In genomic region chr15:56858627-56859334, GRCm38 (mm10) we compare ENCODE assay signal across 9 mouse cellular contexts.
DNase-seq lines count a peak whose midpoint lies in the region; ATAC-seq and TF ChIP-seq lines count a peak whose summit lies in the region.
"Had no signal": no experiment of that assay in that cellular context is flagged by ENCODE, and none has a peak within 500 bp of the region (broad histone marks: within the 10 kb centered on the region; RNA-seq: fewer than 3 reads in every experiment).

No protein-coding gene starts in this region.

- H3K36me3 ChIP-seq in forebrain, postnatal 0 days (ENCODE audit: insufficient read depth), result no peaks in the 10 kb centered on the region
- no peaks in the 10 kb centered on the region for H3K36me3 ChIP-seq in forebrain, embryonic 11.5 days (ENCODE audit: control insufficient read depth, insufficient read depth, low read length)
- H3K36me3 ChIP-seq in kidney, adult 2 months (ENCODE audit: control insufficient read depth, insufficient read depth, low read length), result no peaks in the 10 kb centered on the region

- no peaks in the 10 kb centered on the region for H3K9me3 ChIP-seq in forebrain, postnatal 0 days (ENCODE audit: low read length)
- H3K9me3 ChIP-seq in forebrain, embryonic 11.5 days (ENCODE audit: control insufficient read depth, low read length), result no peaks in the 10 kb centered on the region
- H3K9me3 ChIP-seq: megakaryocyte, embryonic 14.5 days had no signal

- peak; percentile 60; the same call in 1 of the 2 replicates for ATAC-seq in forebrain, postnatal 0 days
- no peak for ATAC-seq in forebrain, embryonic 11.5 days (replicated peaks; ENCODE audit: low FRiP score)

- peak; percentile 10 for DNase-seq in forebrain, postnatal 0 days
- DNase-seq in forebrain, embryonic 11.5 days (ENCODE audit: low spot score), result no peak
- peak; percentile 9 for DNase-seq in kidney, postnatal 14 days
- no peak for DNase-seq in kidney, adult 2 months
- peak; percentile 69 for DNase-seq in embryo, embryonic 10.5 days (ENCODE audit: low spot score)
- peak; percentile 73 for DNase-seq in mesoderm, embryonic 11.5 days (ENCODE audit: low read depth, low spot score)
- no peak for DNase-seq in left cerebral cortex, adult 2 months (ENCODE audit: extremely low spot score in 1 of 2, low spot score in 2 of 2)
- DNase-seq in testis, postnatal 10 days (ENCODE audit: low spot score), result no peak

- H3K4me3 ChIP-seq in forebrain, postnatal 0 days (ENCODE audit: low read depth, low read length), result no peak overlapping the region
- no peak overlapping the region for H3K4me3 ChIP-seq in forebrain, embryonic 11.5 days (ENCODE audit: low read depth, low read length)
- no peak overlapping the region for H3K4me3 ChIP-seq in kidney, adult 2 months (ENCODE audit: insufficient read depth, low read depth, low read length)
- H3K4me3 ChIP-seq in left cerebral cortex, adult 2 months, result no peak overlapping the region
- H3K4me3 ChIP-seq: megakaryocyte, embryonic 14.5 days had no signal

- no peaks in the 10 kb centered on the region for H3K27me3 ChIP-seq in forebrain, postnatal 0 days (ENCODE audit: insufficient read depth, low read length)
- no peaks in the 10 kb centered on the region for H3K27me3 ChIP-seq in forebrain, embryonic 11.5 days (ENCODE audit: control insufficient read depth, insufficient read depth, low read length)
- no peaks in the 10 kb centered on the region for H3K27me3 ChIP-seq in kidney, adult 2 months (replicated peaks; ENCODE audit: control insufficient read depth, insufficient read depth, low read length)
- H3K27me3 ChIP-seq: megakaryocyte, embryonic 14.5 days had no signal

- no peak for TF ChIP-seq POLR2A in kidney, adult 2 months (IDR thresholded peaks at IDR 0.05; ENCODE audit: low read depth, low read length)

- no peak overlapping the region for H3K4me2 ChIP-seq in forebrain, postnatal 0 days (ENCODE audit: low read depth)
- no peak overlapping the region for H3K4me2 ChIP-seq in forebrain, embryonic 11.5 days (ENCODE audit: low read depth, low read length, severe bottlenecking)

- intact Hi-C loops in left cerebral cortex, adult 2 months (cut with DNase I), result loop anchor here (5.0 kb wide), 1 partner anchor 791 kb away; no protein-coding TSS in a partner anchor

- H3K27ac ChIP-seq in forebrain, postnatal 0 days (ENCODE audit: low read depth, low read length), result no peak overlapping the region
- no peak overlapping the region for H3K27ac ChIP-seq in forebrain, embryonic 11.5 days (ENCODE audit: low read depth, low read length)
- H3K27ac ChIP-seq in kidney, adult 2 months (ENCODE audit: insufficient read depth, low read depth, low read length), result no peak overlapping the region
- no peak overlapping the region for H3K27ac ChIP-seq in left cerebral cortex, adult 2 months

- no peak for TF ChIP-seq CTCF in forebrain, postnatal 0 days (IDR thresholded peaks at IDR 0.05; ENCODE audit: low read depth)
- no peak for TF ChIP-seq CTCF in kidney, adult 2 months (conservative IDR thresholded peaks at IDR 0.05; ENCODE audit: insufficient read depth, insufficient read length, low read depth, low read length)
- no peak for TF ChIP-seq CTCF in left cerebral cortex, adult 2 months (IDR thresholded peaks at IDR 0.05)

- H3K4me1 ChIP-seq in forebrain, postnatal 0 days (ENCODE audit: insufficient read depth), result no peaks in the 10 kb centered on the region
- peaks cover 3% of the 10 kb centered on the region; the same call in 1 of the 2 replicates for H3K4me1 ChIP-seq in forebrain, embryonic 11.5 days (replicated peaks; ENCODE audit: control insufficient read depth, insufficient read depth, low read length)
- H3K4me1 ChIP-seq in kidney, adult 2 months (ENCODE audit: control insufficient read depth, insufficient read depth, low read length), result no peaks in the 10 kb centered on the region
- H3K4me1 ChIP-seq: megakaryocyte, embryonic 14.5 days had no signal

- no peak overlapping the region for H3K9ac ChIP-seq in forebrain, postnatal 0 days
- no peak overlapping the region for H3K9ac ChIP-seq in forebrain, embryonic 11.5 days (ENCODE audit: low read length)

- 61% methylated on average over 4 of the region's 4 CpGs for WGBS in forebrain, postnatal 0 days
- 66% methylated on average over 4 of the region's 4 CpGs for WGBS in forebrain, embryonic 11.5 days
- whole genome bisulfite sequencing in kidney, adult 2 months, result 35% methylated on average over 4 of the region's 4 CpGs

Comparison
In these comparisons a context has a peak if more than half of its experiments do, and no peak if none do; other contexts are left out.
1. DNase-seq: peak in forebrain, postnatal 0 days (single experiment), kidney, postnatal 14 days (single experiment), embryo, embryonic 10.5 days (single experiment) and mesoderm, embryonic 11.5 days (single experiment); none in forebrain, embryonic 11.5 days (single experiment), kidney, adult 2 months (single experiment), left cerebral cortex, adult 2 months (0 of 2) and testis, postnatal 10 days (single experiment).